Mouse (Mus musculus) stomach, embryonic 15.5 days (tissue): ENCODE results near the gene Sgip1. TPM values are rescaled to one million over a fixed set of nuclear protein-coding genes. Genes with fewer than 3 reads are reported as not detected.

Source experiments
- ATAC-seq: fragments of 200-750 bp; cut with Nextera tagmentation; 2 replicates; pipeline ENCODE4 v1.8.0; 2017; ENCODE audit warnings: low read depth, moderate number of reproducible peaks, moderate TSS enrichment; ENCODE audit not compliant: insufficient read depth, low FRiP score
- H3K27ac ChIP-seq: fragments of 300-500 bp; sonication (generic); 2 replicates; pipeline ENCODE4 v1.5.1; 2015; ENCODE audit warnings: mild to moderate bottlenecking, inconsistent platforms
- H3K27me3 ChIP-seq: fragments of 300-500 bp; sonication (generic); replicated peaks from 2 replicates; pipeline ENCODE4 v1.6.1; 2015; ENCODE audit warnings: inconsistent platforms
- H3K36me3 ChIP-seq: fragments of 300-500 bp; sonication (generic); 2 replicates; pipeline ENCODE4 v1.6.1; 2015; ENCODE audit warnings: inconsistent platforms
- H3K4me1 ChIP-seq: fragments of 300-500 bp; sonication (generic); 2 replicates; pipeline ENCODE4 v1.6.1; 2015; ENCODE audit warnings: inconsistent platforms
- H3K4me2 ChIP-seq: fragments of 300-500 bp; sonication (generic); 2 replicates; pipeline ENCODE4 v1.6.1; 2015; ENCODE audit warnings: mild to moderate bottlenecking, inconsistent platforms
- H3K4me3 ChIP-seq: fragments of 300-500 bp; sonication (generic); replicated peaks from 2 replicates; pipeline ENCODE4 v1.5.1; 2015; ENCODE audit warnings: inconsistent platforms
- H3K9ac ChIP-seq: fragments of 300-500 bp; sonication (generic); 2 replicates; pipeline ENCODE4 v1.6.1; 2015; ENCODE audit warnings: inconsistent platforms
- H3K9me3 ChIP-seq: fragments of 300-500 bp; sonication (generic); 2 replicates; pipeline ENCODE4 v1.6.1; 2016; ENCODE audit warnings: inconsistent platforms
- WGBS: fragments of 180-500 bp; shearing (Covaris S2); methylation state at CpG from one replicate; pipeline ENCODE4 v1.1.7; 2015; 5-methylcytosine and 5-hydroxymethylcytosine counted together
- polyA plus RNA-seq: library from polyadenylated mRNA; unstranded; fragments of >200 nt; fragmentation: Nextera tagmentation; extraction: Ambion mirVana; gene quantifications from 2 replicates; pipeline ENCODE4 v1.2.1, GENCODE M21; 2015

Gene Sgip1
- polyA plus RNA-seq, 1 experiment from 2014 or later = 7.1 TPM

GRCm38 (mm10) chr4:102821786-102822185 is 80.7 kb downstream of the Sgip1 start:
- no peak for ATAC-seq

GRCm38 (mm10) chr4:102824494-102824893 is 83.4 kb downstream of the Sgip1 start:
- ATAC-seq = no peak
- H3K4me2 ChIP-seq = no peak overlapping the region
- 53% methylated on average over 2 of the region's 2 CpGs for WGBS
- no peaks in the 10 kb centered on the region for H3K36me3 ChIP-seq
- no peaks in the 10 kb centered on the region for H3K9me3 ChIP-seq
- H3K4me3 ChIP-seq = no peak overlapping the region
- no peaks in the 10 kb centered on the region for H3K27me3 ChIP-seq
- H3K9ac ChIP-seq = no peak overlapping the region
- H3K27ac ChIP-seq = no peak overlapping the region
- no peaks in the 10 kb centered on the region for H3K4me1 ChIP-seq

More at GRCm38 (mm10) chr4:102821786-102822185, 80.7 kb downstream of the Sgip1 start:
- Histone ChIP-seq H3K36me3 (no peaks in the 10 kb centered on the region), H3K27ac (no peak overlapping the region), H3K4me3 (no peak overlapping the region), H3K27me3 (no peaks in the 10 kb centered on the region), H3K9ac (no peak overlapping the region), H3K9me3 (no peaks in the 10 kb centered on the region), H3K4me1 (no peaks in the 10 kb centered on the region), H3K4me2 (no peak overlapping the region)
- WGBS = 28% methylated on average over 4 of the region's 4 CpGs

- no peak overlapping the region for H3K9ac ChIP-seq
- H3K27ac ChIP-seq = no peak overlapping the region
- no peaks in the 10 kb centered on the region for H3K9me3 ChIP-seq
- no peaks in the 10 kb centered on the region for H3K27me3 ChIP-seq
- no peaks in the 10 kb centered on the region for H3K36me3 ChIP-seq
- no peak overlapping the region for H3K4me2 ChIP-seq
- 86% methylated on average over 2 of the region's 2 CpGs for WGBS
- H3K4me1 ChIP-seq = no peaks in the 10 kb centered on the region
- ATAC-seq = no peak
- no peak overlapping the region for H3K4me3 ChIP-seq
These were observed 85.1 kb downstream of the Sgip1 start for GRCm38 (mm10) chr4:102826159-102826558.

GRCm38 (mm10) chr4:102828518-102828917 is 87.4 kb downstream of the Sgip1 start:
- Histone ChIP-seq H3K4me3 (no peak overlapping the region), H3K36me3 (no peaks in the 10 kb centered on the region), H3K4me2 (no peak overlapping the region), H3K9ac (no peak overlapping the region), H3K27me3 (no peaks in the 10 kb centered on the region), H3K27ac (no peak overlapping the region), H3K9me3 (no peaks in the 10 kb centered on the region), H3K4me1 (no peaks in the 10 kb centered on the region)
- ATAC-seq = no peak
- WGBS = 72% methylated on average over 2 of the region's 2 CpGs

- H3K4me1 ChIP-seq = no peaks in the 10 kb centered on the region
- 81% methylated on average over 1 of the region's 1 CpGs for WGBS
- no peaks in the 10 kb centered on the region for H3K9me3 ChIP-seq
- no peak overlapping the region for H3K4me2 ChIP-seq
- no peaks in the 10 kb centered on the region for H3K27me3 ChIP-seq
- ATAC-seq = no peak
- no peaks in the 10 kb centered on the region for H3K36me3 ChIP-seq
- H3K9ac ChIP-seq = no peak overlapping the region
- no peak overlapping the region for H3K4me3 ChIP-seq
- no peak overlapping the region for H3K27ac ChIP-seq
These were observed 92.1 kb downstream of the Sgip1 start for GRCm38 (mm10) chr4:102833191-102833590.

- H3K27ac ChIP-seq = no peak overlapping the region
- H3K9ac ChIP-seq = no peak overlapping the region
- H3K9me3 ChIP-seq = no peaks in the 10 kb centered on the region
- no peak for ATAC-seq
- H3K4me1 ChIP-seq = no peaks in the 10 kb centered on the region
- H3K27me3 ChIP-seq = no peaks in the 10 kb centered on the region
- H3K4me2 ChIP-seq = no peak overlapping the region
- H3K36me3 ChIP-seq = no peaks in the 10 kb centered on the region
- 84% methylated on average over 2 of the region's 2 CpGs for WGBS
- no peak overlapping the region for H3K4me3 ChIP-seq
These were observed 92.6 kb downstream of the Sgip1 start for GRCm38 (mm10) chr4:102833726-102834125.

GRCm38 (mm10) chr4:102834710-102835109 is 93.6 kb downstream of the Sgip1 start:
- H3K4me1 ChIP-seq = no peaks in the 10 kb centered on the region
- H3K27me3 ChIP-seq = no peaks in the 10 kb centered on the region
- no peak overlapping the region for H3K4me2 ChIP-seq
- H3K9ac ChIP-seq = no peak overlapping the region
- no peak overlapping the region for H3K27ac ChIP-seq
- H3K9me3 ChIP-seq = no peaks in the 10 kb centered on the region
- H3K36me3 ChIP-seq = no peaks in the 10 kb centered on the region
- WGBS = 84% methylated on average over 1 of the region's 1 CpGs
- no peak overlapping the region for H3K4me3 ChIP-seq
- ATAC-seq = no peak

GRCm38 (mm10) chr4:102840062-102840798 is 99.1 kb downstream of the Sgip1 start:
- Histone ChIP-seq H3K9me3 (no peaks in the 10 kb centered on the region), H3K27ac (no peak overlapping the region), H3K4me2 (no peak overlapping the region), H3K36me3 (no peaks in the 10 kb centered on the region), H3K4me3 (no peak overlapping the region), H3K9ac (no peak overlapping the region), H3K4me1 (no peaks in the 10 kb centered on the region), H3K27me3 (no peaks in the 10 kb centered on the region)
- WGBS = 53% methylated on average over 7 of the region's 7 CpGs
- ATAC-seq = no peak

- no peak for ATAC-seq
- Histone ChIP-seq H3K4me1 (no peaks in the 10 kb centered on the region), H3K27me3 (no peaks in the 10 kb centered on the region), H3K27ac (no peak overlapping the region), H3K4me2 (no peak overlapping the region), H3K9me3 (no peaks in the 10 kb centered on the region), H3K4me3 (no peak overlapping the region), H3K9ac (no peak overlapping the region), H3K36me3 (no peaks in the 10 kb centered on the region)
- WGBS = 76% methylated on average over 11 of the region's 11 CpGs
These were observed 100.0 kb downstream of the Sgip1 start for GRCm38 (mm10) chr4:102840956-102841729.

- H3K9me3 ChIP-seq = no peaks in the 10 kb centered on the region
- H3K4me2 ChIP-seq = no peak overlapping the region
- H3K27ac ChIP-seq = no peak overlapping the region
- H3K9ac ChIP-seq = no peak overlapping the region
- no peak for ATAC-seq
- H3K4me3 ChIP-seq = no peak overlapping the region
- no peaks in the 10 kb centered on the region for H3K36me3 ChIP-seq
- no peaks in the 10 kb centered on the region for H3K4me1 ChIP-seq
- H3K27me3 ChIP-seq = no peaks in the 10 kb centered on the region
- WGBS = 87% methylated on average over 6 of the region's 6 CpGs
These were observed 109.4 kb downstream of the Sgip1 start for GRCm38 (mm10) chr4:102850498-102850897.

- no peak for ATAC-seq
These were observed 110.1 kb downstream of the Sgip1 start for GRCm38 (mm10) chr4:102851161-102851560.

GRCm38 (mm10) chr4:102852290-102852689 is 111.2 kb downstream of the Sgip1 start:
- Histone ChIP-seq H3K4me3 (no peak overlapping the region), H3K9me3 (no peaks in the 10 kb centered on the region), H3K9ac (no peak overlapping the region), H3K4me2 (no peak overlapping the region), H3K27me3 (no peaks in the 10 kb centered on the region), H3K36me3 (no peaks in the 10 kb centered on the region), H3K4me1 (no peaks in the 10 kb centered on the region), H3K27ac (no peak overlapping the region)
- 87% methylated on average over 3 of the region's 3 CpGs for WGBS
- no peak for ATAC-seq

More at GRCm38 (mm10) chr4:102851161-102851560, 110.1 kb downstream of the Sgip1 start:
- Histone ChIP-seq H3K4me1 (no peaks in the 10 kb centered on the region), H3K4me3 (no peak overlapping the region), H3K36me3 (no peaks in the 10 kb centered on the region), H3K9me3 (no peaks in the 10 kb centered on the region), H3K9ac (no peak overlapping the region), H3K4me2 (no peak overlapping the region), H3K27ac (no peak overlapping the region), H3K27me3 (no peaks in the 10 kb centered on the region)
- WGBS = 76% methylated on average over 1 of the region's 1 CpGs
